Mouse (Mus musculus): ENCODE measurements around the gene Galnt18.

- TF ChIP-seq CTCF (IDR thresholded peaks at IDR 0.05) (no peak), EP300 (IDR thresholded peaks at IDR 0.05) (no peak)
These were observed 59.1 kb downstream of the Galnt18 start for GRCm38 (mm10) chr7:111720511-111721307.
